Mouse (Mus musculus): ENCODE measurements around the gene Aldh3b3.

Gene Aldh3b3
- long read RNA-seq, experiment 1, result 0 reads
- long read RNA-seq, experiment 2, result 0 reads

DNA sequence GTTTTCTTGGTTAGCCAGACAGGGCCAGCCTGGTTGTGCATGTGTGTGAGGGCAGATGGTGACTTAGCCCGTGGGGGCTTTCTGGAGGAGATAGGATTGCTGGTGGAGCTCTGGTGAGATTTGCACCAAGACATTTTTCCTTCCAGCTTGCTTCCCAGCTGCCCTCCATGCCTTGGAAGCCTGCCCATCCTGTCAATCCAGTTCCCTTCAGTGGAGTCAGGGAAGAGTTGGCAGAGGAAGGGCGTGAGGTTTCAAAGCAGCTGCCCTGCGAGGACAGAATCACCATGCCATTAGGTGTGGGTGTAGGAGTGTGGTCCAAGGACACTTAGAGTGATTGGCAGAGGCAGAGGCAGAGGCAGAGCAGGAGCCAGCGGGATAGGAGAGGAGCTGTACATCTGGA lies at the start of gene Aldh3b3:
Gene Aldh3b3, plus strand, starts transcription at position 176 of the 400 bp plus-strand sequence.
- intact Hi-C loops (cut with DNase I), result no loop called here

GRCm38 (mm10) chr19:3910206-3910605 lies 48.2 kb upstream of the Aldh3b3 start:
- intact Hi-C loops (cut with DNase I), result no loop called here

GRCm38 (mm10) chr19:3912337-3913204 lies 45.9 kb upstream of the Aldh3b3 start, which contains the start of gene Ndufs8:
Ndufs8 (minus strand) TSS chr19:3912774.
- intact Hi-C loops (cut with DNase I), result no loop called here

DNA sequence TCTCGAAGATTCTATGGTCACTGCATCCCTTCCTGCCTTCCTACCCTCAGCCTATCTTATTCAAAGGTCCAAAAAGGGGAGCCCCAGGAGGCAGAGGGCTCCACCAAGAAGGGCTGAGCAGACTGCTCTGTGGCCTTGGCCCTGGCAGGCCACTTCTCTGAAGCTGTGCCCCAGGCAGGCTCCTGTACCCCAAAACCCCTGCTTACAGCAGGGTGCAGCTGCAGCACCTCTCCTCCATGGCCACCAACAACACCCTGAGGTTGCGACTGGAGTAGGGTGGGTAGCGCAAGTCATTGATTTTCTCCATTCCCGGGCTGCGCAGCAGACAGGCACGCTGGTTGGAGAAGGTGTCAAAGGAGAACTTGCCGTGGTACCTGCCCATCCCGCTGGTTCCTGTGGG lies 44.8 kb upstream of the Aldh3b3 start:
- intact Hi-C loops (cut with DNase I), result no loop called here

- intact Hi-C loops (cut with DNase I), result no loop called here
These were observed 43.9 kb upstream of the Aldh3b3 start for GRCm38 (mm10) chr19:3914535-3914934.

DNA sequence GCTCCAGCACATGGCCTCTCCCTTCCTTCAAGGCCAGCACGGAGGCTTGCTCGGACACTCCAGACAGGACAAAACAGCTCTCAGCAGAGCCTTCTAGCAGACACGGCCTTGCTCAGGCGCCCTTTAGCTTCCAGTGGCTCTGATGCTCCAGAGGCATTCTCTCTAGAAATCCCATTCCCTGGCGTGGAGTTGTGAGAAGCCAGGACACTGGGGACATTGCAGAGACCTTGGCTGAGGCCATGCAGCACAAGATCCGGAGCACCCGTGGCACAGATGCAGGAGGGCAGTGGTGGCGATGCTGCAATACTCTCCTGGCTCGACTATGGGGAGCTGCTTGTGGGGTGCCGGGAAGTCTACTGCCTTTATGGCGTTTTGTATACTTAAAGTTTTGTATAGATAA lies 41.7 kb upstream of the Aldh3b3 start:
- intact Hi-C loops (cut with DNase I), result no loop called here

- intact Hi-C loops (cut with DNase I), result no loop called here
These were observed 38.5 kb upstream of the Aldh3b3 start for GRCm38 (mm10) chr19:3919928-3920327.

- intact Hi-C loops (cut with DNase I), result no loop called here
These were observed 35.6 kb upstream of the Aldh3b3 start for GRCm38 (mm10) chr19:3922661-3923371.

GRCm38 (mm10) chr19:3923586-3923985 lies 34.9 kb upstream of the Aldh3b3 start:
- intact Hi-C loops (cut with DNase I), result no loop called here

- intact Hi-C loops (cut with DNase I), result no loop called here
These were observed 34.3 kb upstream of the Aldh3b3 start for GRCm38 (mm10) chr19:3924190-3924589.

GRCm38 (mm10) chr19:3924868-3925267 lies 33.6 kb upstream of the Aldh3b3 start:
- intact Hi-C loops (cut with DNase I), result no loop called here

DNA sequence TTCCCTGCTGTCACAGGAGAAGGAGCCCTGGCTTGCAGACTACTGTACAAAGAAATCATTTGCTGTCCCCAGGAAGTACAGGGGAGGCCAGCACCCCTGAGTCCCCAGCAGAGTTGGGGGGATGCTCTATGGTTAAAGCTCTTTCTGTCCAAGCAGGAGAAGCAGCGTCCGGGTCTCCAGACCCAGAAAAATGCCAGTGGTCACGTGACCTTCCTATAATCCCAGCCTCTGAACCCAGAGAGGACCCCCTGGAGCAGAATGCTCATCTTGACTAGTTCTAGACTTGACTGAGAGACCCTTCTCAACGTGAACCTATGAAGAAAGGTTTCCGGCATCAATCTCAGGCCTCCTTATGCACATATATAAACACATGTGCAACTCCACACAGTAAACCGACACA lies 32.6 kb upstream of the Aldh3b3 start:
- intact Hi-C loops (cut with DNase I), result no loop called here

- intact Hi-C loops (cut with DNase I), result no loop called here
These were observed 32.2 kb upstream of the Aldh3b3 start for GRCm38 (mm10) chr19:3926279-3926678.

- intact Hi-C loops (cut with DNase I), result no loop called here
These were observed 31.8 kb upstream of the Aldh3b3 start for GRCm38 (mm10) chr19:3926685-3927084.

DNA sequence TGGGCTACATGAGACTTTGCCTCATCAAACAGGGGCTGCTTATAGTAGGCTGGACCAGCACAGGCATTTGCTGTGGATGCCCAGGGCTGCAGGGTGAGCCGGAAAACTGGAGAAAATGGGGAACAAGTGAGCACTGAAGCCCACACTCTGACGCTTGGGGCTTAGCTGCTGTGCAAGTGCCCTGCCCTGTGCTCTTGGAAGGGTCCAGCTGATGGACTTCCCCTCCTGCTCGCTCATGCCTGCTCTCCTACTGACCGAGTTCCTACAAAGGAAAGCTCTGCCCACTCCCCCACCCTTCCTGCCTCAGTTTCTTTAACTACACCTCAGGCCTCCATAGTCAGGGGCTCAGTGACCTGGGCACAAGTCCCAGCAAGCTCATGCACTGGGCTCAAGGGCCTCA lies 30.5 kb upstream of the Aldh3b3 start:
- intact Hi-C loops (cut with DNase I), result no loop called here

DNA sequence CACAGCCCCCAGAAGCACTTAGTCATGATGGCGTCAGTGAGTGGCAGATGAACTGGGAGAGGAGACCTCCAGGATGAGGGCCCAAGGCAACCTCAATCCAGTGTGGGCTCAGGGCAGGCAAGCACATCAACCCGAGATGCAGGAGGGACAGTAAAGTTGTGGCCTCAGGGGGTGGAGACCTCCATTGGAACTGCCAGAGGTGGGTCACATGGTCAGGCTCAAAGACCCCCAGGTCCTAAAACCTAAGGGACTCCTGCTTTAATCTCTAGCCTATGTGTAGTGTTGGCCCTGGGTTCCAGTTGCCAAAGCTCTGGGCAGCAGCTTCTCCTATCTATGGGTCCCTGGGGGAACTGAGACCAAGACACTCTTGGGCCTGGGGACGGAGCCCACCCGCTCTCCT lies 29.7 kb upstream of the Aldh3b3 start:
- intact Hi-C loops (cut with DNase I), result no loop called here

GRCm38 (mm10) chr19:3929211-3929941 lies 29.1 kb upstream of the Aldh3b3 start, which contains the start of gene Aldh3b1:
Aldh3b1 (minus strand) TSS chr19:3929808.
- intact Hi-C loops (cut with DNase I), result no loop called here

- intact Hi-C loops (cut with DNase I), result no loop called here
These were observed 28.0 kb upstream of the Aldh3b3 start for GRCm38 (mm10) chr19:3930262-3931057.

- intact Hi-C loops (cut with DNase I), result no loop called here
These were observed 26.7 kb upstream of the Aldh3b3 start for GRCm38 (mm10) chr19:3931716-3932115.

GRCm38 (mm10) chr19:3935032-3935895 lies 23.2 kb upstream of the Aldh3b3 start, which contains the start of gene Unc93b1:
Unc93b1 (plus strand) TSS chr19:3935186.
- intact Hi-C loops (cut with DNase I), result no loop called here
